Mouse (Mus musculus) heart, embryonic 11.5 days (tissue): ENCODE measurements around the gene Krt18. TPM values are rescaled to one million over a fixed set of nuclear protein-coding genes. Genes with fewer than 3 reads are reported as not detected.
"Not testable (repeated sequence)": the region's sequence is repeated elsewhere in the genome, so short reads cannot be mapped to it uniquely, and the experiment has no call there.

Source experiments
- ATAC-seq: fragments of 200-750 bp; cut with Nextera tagmentation; replicated peaks from 2 replicates; pipeline ENCODE4 v1.8.0; 2017; ENCODE audit warnings: moderate library complexity; ENCODE audit not compliant: insufficient number of reproducible peaks, low FRiP score, low TSS enrichment
- H3K27ac ChIP-seq: fragments of 300-500 bp; sonication (generic); 2 replicates; pipeline ENCODE4 v1.5.1; 2014; ENCODE audit warnings: mild to moderate bottlenecking, low read depth, low read length
- H3K27me3 ChIP-seq: fragments of 300-500 bp; sonication (generic); 2 replicates; pipeline ENCODE4 v1.6.1; 2014; ENCODE audit warnings: mild to moderate bottlenecking, low read length, mixed read lengths; ENCODE audit not compliant: control insufficient read depth, insufficient read depth
- H3K36me3 ChIP-seq: fragments of 300-500 bp; sonication (generic); 2 replicates; pipeline ENCODE4 v1.6.1; 2014; ENCODE audit warnings: mild to moderate bottlenecking, low read length, moderate library complexity, mixed read lengths; ENCODE audit not compliant: control insufficient read depth, insufficient read depth
- H3K4me1 ChIP-seq: fragments of 300-500 bp; sonication (generic); 2 replicates; pipeline ENCODE4 v1.6.1; 2014; ENCODE audit warnings: low read length; ENCODE audit not compliant: control insufficient read depth, insufficient read depth
- H3K4me2 ChIP-seq: fragments of 300-500 bp; sonication (generic); 2 replicates; pipeline ENCODE4 v1.6.1; 2014; ENCODE audit warnings: mild to moderate bottlenecking, moderate library complexity
- H3K4me3 ChIP-seq: fragments of 300-500 bp; sonication (generic); 2 replicates; pipeline ENCODE4 v1.5.1; 2014; ENCODE audit warnings: low read depth, low read length
- H3K9ac ChIP-seq: fragments of 300-500 bp; sonication (generic); 2 replicates; pipeline ENCODE4 v1.6.1; 2014; ENCODE audit warnings: mild to moderate bottlenecking, low read depth, low read length, moderate library complexity
- H3K9me3 ChIP-seq: fragments of 300-500 bp; sonication (generic); replicated peaks from 2 replicates; pipeline ENCODE4 v1.6.1; 2016; ENCODE audit warnings: low read length; ENCODE audit not compliant: control insufficient read depth
- WGBS: fragments of 180-500 bp; shearing (Covaris S2); extraction: QIAGEN DNeasy Blood & Tissue Kit; methylation state at CpG from one replicate; pipeline ENCODE4 v1.1.7; 2014; ENCODE audit not compliant: insufficient replicate concordance; 5-methylcytosine and 5-hydroxymethylcytosine counted together
- polyA plus RNA-seq: library from polyadenylated mRNA; unstranded; fragments of >200 nt; fragmentation: Nextera tagmentation; extraction: Ambion mirVana; gene quantifications from 2 replicates; pipeline ENCODE4 v1.2.1, GENCODE M21; 2014

The Krt18 gene
- polyA plus RNA-seq, 1 experiment from 2014 or later = 41.9 TPM

GRCm38 (mm10) chr15:102079924-102080323, 51.9 kb downstream of the Krt18 start:
- not testable (repeated sequence) for ATAC-seq, H3K4me3 ChIP-seq, H3K27me3 ChIP-seq, H3K9me3 ChIP-seq, H3K9ac ChIP-seq, H3K27ac ChIP-seq, H3K4me2 ChIP-seq, H3K4me1 ChIP-seq
- H3K36me3 ChIP-seq = peaks cover 15% of the 10 kb centered on the region; the same call in 1 of the 2 replicates
- 85% methylated on average over 8 of the region's 8 CpGs for WGBS

- no peak overlapping the region for H3K4me2 ChIP-seq
- H3K4me3 ChIP-seq = no peak overlapping the region
- no peaks in the 10 kb centered on the region for H3K27me3 ChIP-seq
- peaks cover 18% of the 10 kb centered on the region for H3K36me3 ChIP-seq
- H3K9me3 ChIP-seq = no peaks in the 10 kb centered on the region
- H3K9ac ChIP-seq = no peak overlapping the region
- no peak overlapping the region for H3K27ac ChIP-seq
- 0 out of 2 replicates have a peak, but pooled peaks cover 2% of the 10 kb centered on the region for H3K4me1 ChIP-seq
- ATAC-seq = no peak
- 68% methylated on average over 2 of the region's 2 CpGs for WGBS
These were observed 52.4 kb downstream of the Krt18 start for GRCm38 (mm10) chr15:102080429-102080828.

Other genes with a start within 250 kb of the Krt18 start
- gene Krt72, start 241.7 kb upstream of the Krt18 start, polyA plus RNA-seq = not detected in 2 replicates
- gene Krt73, start 225.8 kb upstream of the Krt18 start, polyA plus RNA-seq = not detected in 2 replicates
- not detected in 2 replicates for gene Krt2, start 210.0 kb upstream of the Krt18 start, polyA plus RNA-seq
- gene Krt1, start 177.4 kb upstream of the Krt18 start, polyA plus RNA-seq = 0.31 and 0.87 TPM in 2 replicates
- not detected in 2 replicates for gene Krt77, start 158.5 kb upstream of the Krt18 start, polyA plus RNA-seq
- gene Krt76, start 135.3 kb upstream of the Krt18 start, polyA plus RNA-seq = not detected in 2 replicates
- 0.07 TPM in 1 of 2 replicates, not detected in the other for gene Krt4, start 103.4 kb upstream of the Krt18 start, polyA plus RNA-seq
- 1.2 and 1.7 TPM in 2 replicates for gene Krt79, start 87.9 kb upstream of the Krt18 start, polyA plus RNA-seq
- gene Krt78, start 73.9 kb upstream of the Krt18 start, polyA plus RNA-seq = not detected in 2 replicates
- 30.4 and 36.8 TPM in 2 replicates for gene Krt8, start 23.7 kb upstream of the Krt18 start, polyA plus RNA-seq
- gene Eif4b, start 45.6 kb downstream of the Krt18 start, polyA plus RNA-seq = 71.6 and 83.5 TPM in 2 replicates
- gene Tns2, start 72.2 kb downstream of the Krt18 start, polyA plus RNA-seq = 25.0 and 25.4 TPM in 2 replicates
- gene Spryd3, start 108.1 kb downstream of the Krt18 start, polyA plus RNA-seq = 11.1 and 14.6 TPM in 2 replicates
- gene Igfbp6, start 116.2 kb downstream of the Krt18 start, polyA plus RNA-seq = 0.70 and 1.1 TPM in 2 replicates
- 0.76 and 2.3 TPM in 2 replicates for gene Soat2, start 122.3 kb downstream of the Krt18 start, polyA plus RNA-seq
- gene Zfp740, start 175.1 kb downstream of the Krt18 start, polyA plus RNA-seq = 25.8 and 31.2 TPM in 2 replicates
- gene Csad, start 176.5 kb downstream of the Krt18 start, polyA plus RNA-seq = 31.3 and 33.4 TPM in 2 replicates
- 0.94 and 1.2 TPM in 2 replicates for gene Itgb7, start 203.8 kb downstream of the Krt18 start, polyA plus RNA-seq
- 11.2 and 13.4 TPM in 2 replicates for gene Rarg, start 229.3 kb downstream of the Krt18 start, polyA plus RNA-seq
- gene Gm9918, start 242.4 kb downstream of the Krt18 start, polyA plus RNA-seq = 0.07 TPM in 1 of 2 replicates, not detected in the other